Mouse (Mus musculus) left cerebral cortex, postnatal 14 days (tissue): ENCODE measurements around the gene Specc1. TPM values are rescaled to one million over a fixed set of nuclear protein-coding genes. Genes with fewer than 3 reads are reported as not detected.

Experiments used
- DNase-seq, 2 experiments: peaks; one replicate each; pipeline ENCODE4 v3.0.0; 2021 to 2022; ENCODE audit warnings: low spot score in 2 of 2, mixed read lengths in 1 of 2
- intact Hi-C: fragments of 180-260 bp; cut with DNase I; formaldehyde crosslinking; loops from one replicate; pipeline ENCODE4 v1.15.1; 2025
- total RNA-seq, 2 experiments: library from RNA; stranded (reverse); gene quantifications; 2 replicates each; pipeline ENCODE4 v1.2.3; 2021

Specc1 gene
- total RNA-seq, 2 experiments from 2014 or later = 43.8 to 44.9 TPM

- intact Hi-C loops = no loop called here
- DNase-seq = no peak
These were observed 174.2 kb downstream of the Specc1 start for GRCm38 (mm10) chr11:62130685-62131295.

- intact Hi-C loops = no loop called here
- no peak for DNase-seq
These were observed 175.0 kb downstream of the Specc1 start for GRCm38 (mm10) chr11:62131601-62132000.

- intact Hi-C loops = no loop called here
- DNase-seq = no peak
These were observed 177.6 kb downstream of the Specc1 start for GRCm38 (mm10) chr11:62134191-62134590.

GRCm38 (mm10) chr11:62145216-62146110 lies 188.9 kb downstream of the Specc1 start:
- intact Hi-C loops = no loop called here
- no peak for DNase-seq

GRCm38 (mm10) chr11:62146661-62147060 lies 190.1 kb downstream of the Specc1 start:
- intact Hi-C loops = no loop called here

GRCm38 (mm10) chr11:62148026-62148425 lies 191.5 kb downstream of the Specc1 start:
- no peak for DNase-seq
- intact Hi-C loops = no loop called here

More at GRCm38 (mm10) chr11:62146661-62147060, 190.1 kb downstream of the Specc1 start:
- no peak for DNase-seq

- no peak for DNase-seq
- intact Hi-C loops = no loop called here
These were observed 191.9 kb downstream of the Specc1 start for GRCm38 (mm10) chr11:62148449-62148848.

GRCm38 (mm10) chr11:62153057-62153456 lies 196.5 kb downstream of the Specc1 start:
- intact Hi-C loops = no loop called here
- DNase-seq = no peak

- intact Hi-C loops = no loop called here
- DNase-seq = no peak
These were observed 203.2 kb downstream of the Specc1 start for GRCm38 (mm10) chr11:62159803-62160202.

GRCm38 (mm10) chr11:62161450-62161849 lies 204.9 kb downstream of the Specc1 start:
- DNase-seq = no peak

GRCm38 (mm10) chr11:62164357-62164756 lies 207.8 kb downstream of the Specc1 start:
- no peak for DNase-seq
- intact Hi-C loops = no loop called here

More at GRCm38 (mm10) chr11:62161450-62161849, 204.9 kb downstream of the Specc1 start:
- intact Hi-C loops = no loop called here

- DNase-seq = no peak
- intact Hi-C loops = no loop called here
These were observed 209.9 kb downstream of the Specc1 start for GRCm38 (mm10) chr11:62166503-62166902.

- no peak for DNase-seq
- intact Hi-C loops = no loop called here
These were observed 211.6 kb downstream of the Specc1 start for GRCm38 (mm10) chr11:62168146-62168545.

GRCm38 (mm10) chr11:62177395-62178113 lies 221.0 kb downstream of the Specc1 start:
- intact Hi-C loops = no loop called here
- DNase-seq = no peak

- intact Hi-C loops = no loop called here
- DNase-seq = no peak
These were observed 224.2 kb downstream of the Specc1 start for GRCm38 (mm10) chr11:62180791-62181190.

GRCm38 (mm10) chr11:62184900-62185299 lies 228.3 kb downstream of the Specc1 start:
- no peak for DNase-seq
- intact Hi-C loops = no loop called here

GRCm38 (mm10) chr11:62187074-62187473 lies 230.5 kb downstream of the Specc1 start:
- intact Hi-C loops = no loop called here
- DNase-seq = no peak

- intact Hi-C loops = no loop called here
- DNase-seq = peak; percentile 14 to 38
These were observed 235.5 kb downstream of the Specc1 start for GRCm38 (mm10) chr11:62192050-62192449.

- intact Hi-C loops = no loop called here
- DNase-seq = no peak
These were observed 236.6 kb downstream of the Specc1 start for GRCm38 (mm10) chr11:62193116-62193515.

GRCm38 (mm10) chr11:62194217-62194616 lies 237.7 kb downstream of the Specc1 start:
- DNase-seq = no peak
- intact Hi-C loops = no loop called here
